Mouse (Mus musculus) layer of hippocampus, postnatal 10 days (tissue): Measurements from ENCODE around the gene Prkar1b. TPM values are rescaled to one million over a fixed set of nuclear protein-coding genes. Genes with fewer than 3 reads are reported as not detected.

Experiments used
- DNase-seq, 2 experiments: peaks; one replicate each; pipeline ENCODE4 v3.0.0; 2021; ENCODE audit warnings: low spot score in 2 of 2
- total RNA-seq, 2 experiments: library from RNA; stranded (reverse); gene quantifications; 2 replicates each; pipeline ENCODE4 v1.2.3; 2021

Prkar1b gene
- total RNA-seq, 2 experiments from 2014 or later: 404 to 409 TPM

GRCm38 (mm10) chr5:139066861-139067614, 82.8 kb downstream of the Prkar1b start:
- no peak for DNase-seq

GRCm38 (mm10) chr5:139064611-139065010, 85.2 kb downstream of the Prkar1b start:
- no peak for DNase-seq

GRCm38 (mm10) chr5:139061680-139062079, 88.1 kb downstream of the Prkar1b start:
- DNase-seq: no peak

DNA sequence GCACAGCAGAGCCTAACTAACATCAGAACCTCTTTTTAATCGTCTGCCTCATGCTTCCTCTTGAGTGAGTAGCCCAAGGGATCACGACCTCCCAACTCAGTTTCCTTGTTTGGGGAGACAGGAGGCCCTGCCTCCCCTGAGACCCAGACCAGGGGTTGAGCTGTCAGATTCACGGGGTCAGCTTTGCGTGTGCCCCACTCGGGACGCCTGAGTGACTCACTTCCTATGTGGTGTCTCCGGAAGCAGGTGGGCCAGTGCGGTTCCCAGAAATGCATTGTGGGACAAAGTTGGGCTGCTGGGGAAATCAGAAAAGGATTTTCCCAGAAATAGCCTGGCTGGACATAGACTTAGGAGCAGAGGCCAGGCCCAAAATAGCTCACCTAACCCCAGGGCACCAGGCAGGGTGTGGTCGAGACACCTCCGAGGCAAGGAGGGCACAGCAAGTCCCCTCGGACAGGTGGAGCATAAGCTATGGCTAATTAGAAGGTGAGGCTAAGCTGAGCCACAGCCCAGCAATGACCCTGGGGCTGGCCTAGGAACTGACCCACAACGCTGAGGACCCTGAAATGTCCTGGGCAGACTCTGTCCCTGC, 89.2 kb downstream of the Prkar1b start:
- DNase-seq: no peak

GRCm38 (mm10) chr5:139053176-139053575, 96.6 kb downstream of the Prkar1b start:
- no peak for DNase-seq

DNA sequence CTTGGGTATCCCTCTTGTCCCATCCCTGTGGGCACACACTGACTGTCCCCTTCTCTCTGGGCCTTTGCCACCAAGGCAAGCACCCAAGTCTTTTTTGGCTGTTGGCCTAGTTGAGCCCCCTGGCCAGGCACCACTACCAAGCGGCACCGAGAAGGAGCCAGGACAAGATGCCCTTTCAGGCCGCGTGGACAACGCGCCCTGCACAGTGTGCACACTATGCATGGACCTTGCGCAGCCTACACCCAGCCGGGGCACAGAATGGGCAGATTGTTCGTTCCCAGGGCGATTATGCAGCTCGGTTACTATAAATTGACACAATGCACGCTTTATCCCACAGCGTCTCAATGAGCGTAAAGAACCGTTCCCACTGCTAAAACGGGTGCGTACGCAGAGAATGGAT, 98.5 kb downstream of the Prkar1b start:
- peak; percentile 72 to 76 for DNase-seq

DNA sequence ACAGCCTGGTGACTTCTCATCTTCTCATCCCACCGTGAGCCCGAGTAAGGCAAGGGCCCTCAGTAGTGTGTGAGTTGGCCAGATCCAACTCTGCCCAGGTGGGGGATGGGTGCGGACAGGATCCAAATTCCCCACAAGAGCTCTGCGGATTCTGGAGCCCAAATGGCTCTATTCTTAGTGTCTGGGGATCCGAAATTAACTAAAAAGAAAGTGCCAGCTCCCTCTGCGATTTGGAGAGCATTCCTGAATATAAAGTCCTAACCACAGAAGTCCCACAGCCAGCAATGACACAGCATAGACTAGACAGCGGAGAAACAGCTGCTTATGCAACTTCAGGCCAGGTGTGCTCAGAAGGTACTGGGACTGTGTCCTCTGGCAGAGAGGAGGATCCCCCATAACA, 100.4 kb downstream of the Prkar1b start:
- peak; percentile 25 to 40 for DNase-seq

DNA sequence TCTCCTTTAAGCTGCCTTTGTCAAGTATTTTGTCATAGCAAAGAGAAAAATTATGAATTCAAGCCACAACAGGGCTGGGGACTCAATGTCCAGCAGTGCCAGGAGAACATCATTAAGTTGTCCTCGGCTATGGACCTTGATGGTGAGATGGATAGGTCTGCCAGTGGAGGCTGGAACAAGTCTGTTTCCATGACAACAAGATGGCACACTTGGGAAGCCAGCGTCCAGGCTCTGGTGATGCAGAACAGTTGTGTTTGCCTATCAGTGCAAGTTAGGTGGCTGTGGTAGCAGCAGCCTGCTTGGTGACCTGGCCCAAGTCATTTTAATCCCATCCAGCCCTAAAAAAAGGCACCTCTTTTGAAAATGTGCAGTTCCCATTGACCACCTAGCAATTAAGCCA, 102.6 kb downstream of the Prkar1b start:
- DNase-seq: no peak

GRCm38 (mm10) chr5:139046636-139047035, 103.2 kb downstream of the Prkar1b start:
- no peak for DNase-seq

DNA sequence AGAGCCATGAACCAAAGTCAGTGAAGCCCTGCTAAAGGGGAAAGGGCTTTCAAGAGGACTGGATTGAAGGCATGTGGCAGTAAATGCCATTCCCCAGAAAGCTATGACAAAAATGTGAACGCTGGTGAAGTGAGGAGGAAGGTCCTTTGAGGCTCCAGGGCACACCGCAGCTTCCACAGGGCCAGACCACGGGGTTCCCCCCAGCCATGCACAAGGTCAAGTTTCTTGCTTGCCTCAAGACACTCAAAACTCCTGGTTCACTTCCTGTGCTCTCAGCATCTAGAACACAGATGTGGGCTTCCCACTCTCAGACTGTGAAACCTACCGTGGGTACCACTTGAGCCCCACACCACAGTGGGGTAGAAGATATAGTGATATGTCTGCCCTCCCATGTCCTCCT, 106.3 kb downstream of the Prkar1b start:
- DNase-seq: no peak

DNA sequence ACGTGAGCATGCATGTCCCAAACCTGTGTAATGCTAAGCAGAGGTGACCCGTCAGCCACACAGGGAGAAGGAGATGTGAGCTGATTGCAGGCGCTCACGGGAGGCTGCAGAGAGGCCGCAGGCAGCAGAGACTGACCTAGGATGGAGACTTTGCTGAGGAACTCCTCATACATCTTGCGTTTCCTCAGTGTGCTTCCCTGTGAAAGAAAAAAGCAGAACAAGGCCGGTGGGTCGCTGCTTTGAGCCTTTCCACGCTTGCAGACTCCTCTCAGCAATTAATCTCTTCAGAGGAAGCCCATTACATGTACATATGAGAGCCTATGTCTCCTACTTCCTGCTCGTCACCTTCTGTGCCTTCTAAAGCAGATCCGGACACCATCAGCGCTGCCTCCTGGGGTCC, 107.5 kb downstream of the Prkar1b start:
- DNase-seq: no peak

DNA sequence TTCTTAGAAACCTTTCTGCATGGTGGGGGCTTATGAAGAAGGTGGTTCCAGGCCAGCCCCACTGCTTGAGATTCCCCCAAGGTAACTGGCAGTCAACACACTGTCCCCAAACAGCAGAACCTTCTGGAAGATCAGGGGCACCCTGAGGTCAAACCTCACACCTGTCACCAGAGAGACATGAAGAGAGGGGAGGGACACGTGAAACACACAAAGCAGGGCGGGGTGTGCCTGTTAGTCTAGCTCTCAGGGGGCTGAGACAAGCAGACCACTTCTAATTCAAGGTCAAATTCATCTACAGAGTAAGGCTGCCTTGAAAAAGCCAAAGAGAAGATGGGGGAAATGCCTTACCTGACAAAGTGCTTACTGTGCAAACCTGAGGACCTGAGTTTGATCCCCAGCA, 114.6 kb downstream of the Prkar1b start:
- DNase-seq: no peak

- DNase-seq: no peak
Measured at GRCm38 (mm10) chr5:139034746-139035145, 115.1 kb downstream of the Prkar1b start.

DNA sequence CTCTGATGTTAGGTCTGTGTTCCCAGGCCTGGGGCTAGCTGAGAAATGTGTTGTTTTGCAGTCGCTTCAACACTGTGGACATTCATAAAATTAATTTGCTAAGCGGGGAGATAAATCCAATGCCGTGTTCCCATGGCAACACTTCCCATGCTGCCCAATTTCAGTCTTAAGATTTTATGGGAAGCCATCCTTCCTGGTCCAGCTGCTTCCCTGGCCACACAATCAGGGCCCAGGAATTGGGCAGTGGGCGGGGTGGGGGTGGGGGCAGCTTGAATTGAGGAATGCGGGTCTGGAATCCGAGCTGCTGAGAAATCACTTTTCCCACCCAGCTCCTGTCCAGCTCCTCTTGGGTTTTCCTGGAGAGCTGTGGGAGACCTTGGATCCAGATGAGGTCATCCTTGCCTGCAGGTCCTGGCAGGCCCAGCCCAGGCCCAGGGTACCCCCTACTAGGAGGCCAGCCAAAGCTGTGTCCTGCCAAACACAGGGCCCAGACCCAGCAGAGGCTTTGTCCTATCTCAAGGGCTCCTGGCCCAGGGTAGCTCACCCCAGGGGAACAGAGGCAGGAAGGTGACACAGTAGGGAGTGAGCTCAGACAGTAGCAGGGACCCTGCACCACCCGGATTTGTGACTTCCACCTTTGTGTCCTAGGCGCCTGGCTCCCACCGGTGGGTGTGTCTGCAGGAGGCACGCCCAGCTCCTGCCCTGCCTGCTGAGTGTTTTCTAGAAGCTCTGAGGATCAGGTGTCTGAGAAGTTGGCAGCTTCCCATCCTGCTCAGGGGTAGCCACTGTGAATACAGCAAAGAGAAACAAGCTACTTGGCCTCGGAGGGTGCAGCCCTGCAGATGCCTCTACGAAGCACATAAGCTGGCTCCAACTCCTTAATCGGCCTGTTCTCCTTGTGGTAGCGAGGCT, 116.1 kb downstream of the Prkar1b start:
- DNase-seq: peak in 1 of 2 experiments; percentile 25

GRCm38 (mm10) chr5:139027603-139028002, 122.2 kb downstream of the Prkar1b start:
- DNase-seq: no peak

DNA sequence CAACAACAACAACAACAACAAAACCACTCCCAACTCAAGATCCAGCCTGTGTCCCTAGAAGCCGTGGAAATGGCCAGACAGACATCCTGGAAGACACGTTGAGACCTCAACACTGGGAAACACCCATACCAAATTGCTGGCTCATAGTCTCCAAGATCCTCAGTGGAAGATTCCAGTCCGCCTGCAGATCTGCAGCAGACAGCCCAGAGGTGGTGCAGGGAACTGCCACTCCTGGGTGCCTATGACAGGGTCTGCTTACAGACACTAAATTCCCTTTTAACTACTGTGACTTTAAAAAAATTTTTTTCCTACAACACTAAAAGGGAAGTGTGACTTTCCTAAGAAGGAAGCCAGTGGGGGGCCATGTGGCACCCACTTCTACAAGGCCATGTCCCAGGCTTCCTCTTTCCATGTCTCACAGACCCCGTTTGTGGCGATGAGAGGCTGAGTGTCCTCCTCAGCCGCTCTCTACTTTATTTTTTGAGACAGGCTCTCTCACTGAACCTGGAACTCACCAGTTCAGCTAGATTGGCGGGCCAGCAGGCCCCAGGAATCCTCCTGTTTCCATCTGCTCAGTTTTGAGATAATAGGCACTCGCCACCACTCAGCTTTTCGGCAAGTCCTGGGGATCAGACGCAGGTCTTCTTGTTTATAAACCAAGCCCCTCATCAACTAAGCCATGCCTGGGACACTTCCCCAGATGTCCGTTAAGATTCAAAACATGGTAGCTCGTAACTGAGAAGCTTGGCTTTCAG, 125.3 kb downstream of the Prkar1b start:
- no peak for DNase-seq

DNA sequence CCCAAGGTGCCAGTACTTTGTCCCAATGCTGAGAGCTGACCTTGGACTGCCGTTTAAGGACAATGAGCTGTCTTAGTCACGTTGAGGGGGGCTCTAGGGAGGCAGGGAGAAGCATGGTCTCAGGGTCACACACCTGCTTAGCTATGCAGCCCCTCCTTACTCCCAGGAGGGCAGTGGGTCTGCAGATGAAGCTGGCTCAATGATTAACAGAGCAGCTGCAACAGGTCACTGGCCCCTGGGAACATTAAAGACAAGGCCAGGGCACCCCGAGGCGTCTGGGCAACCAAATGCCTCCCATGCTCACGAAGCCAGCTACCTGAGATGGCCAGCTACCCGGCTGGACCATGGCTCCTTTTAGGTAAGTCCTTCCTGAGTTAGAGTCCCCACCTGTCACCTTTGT, 129.2 kb downstream of the Prkar1b start:
- no peak for DNase-seq

GRCm38 (mm10) chr5:139017371-139018124, 132.3 kb downstream of the Prkar1b start:
- DNase-seq: peak; percentile 38 to 54

- DNase-seq: peak in 1 of 2 experiments; percentile 21
Measured at GRCm38 (mm10) chr5:139015097-139015496, 134.7 kb downstream of the Prkar1b start.

DNA sequence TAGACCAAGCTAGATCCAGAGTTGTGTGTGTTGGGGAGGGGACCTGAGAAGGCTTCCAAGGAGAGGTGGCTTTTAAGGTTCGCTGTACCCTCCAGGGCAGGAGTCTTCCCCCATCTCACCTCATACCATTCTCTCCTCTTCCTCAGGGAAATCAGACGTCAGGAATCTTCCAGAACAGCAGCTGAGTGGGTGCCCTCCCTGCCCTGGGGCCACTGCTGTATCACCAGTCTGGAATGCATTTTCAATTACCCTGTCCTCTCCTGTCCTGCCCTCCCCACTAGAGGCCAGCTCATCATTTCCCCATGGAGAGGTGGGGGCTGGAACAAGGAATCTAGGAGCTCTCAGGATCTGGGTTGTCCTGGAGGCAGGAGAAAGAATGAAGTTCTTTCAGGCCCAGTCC, 139.2 kb downstream of the Prkar1b start:
- DNase-seq: no peak
